Mouse (Mus musculus) left cerebral cortex, adult 6 months (tissue): ENCODE results near the gene Pou2f1. TPM values are rescaled to one million over a fixed set of nuclear protein-coding genes. Genes with fewer than 3 reads are reported as not detected.

ENCODE experiments used
- long read RNA-seq, 2 experiments: library from polyadenylated mRNA; unstranded; transcript quantifications; one replicate each; pipeline ENCODE4 v2.0.0; 2019 to 2020
- polyA plus RNA-seq: library from polyadenylated mRNA; unstranded; fragments of <200 nt; fragmentation: Nextera tagmentation; gene quantifications from 2 replicates; pipeline ENCODE4 v1.2.3, GENCODE M21; 2021

Gene Pou2f1
- 7.6 and 8.0 TPM in 2 replicates for polyA plus RNA-seq
- long read RNA-seq, experiment 1, full-length matches to known transcripts = 4 of 11 reads
- long read RNA-seq, experiment 1, partial matches to known transcripts = 4 of 11 reads
- long read RNA-seq, experiment 1, other reads (novel, unspliced or antisense) = 3 of 11 reads
- long read RNA-seq, experiment 2, partial matches to known transcripts = 6 of 8 reads
- long read RNA-seq, experiment 2, other reads (novel, unspliced or antisense) = 1 of 8 reads

DNA sequence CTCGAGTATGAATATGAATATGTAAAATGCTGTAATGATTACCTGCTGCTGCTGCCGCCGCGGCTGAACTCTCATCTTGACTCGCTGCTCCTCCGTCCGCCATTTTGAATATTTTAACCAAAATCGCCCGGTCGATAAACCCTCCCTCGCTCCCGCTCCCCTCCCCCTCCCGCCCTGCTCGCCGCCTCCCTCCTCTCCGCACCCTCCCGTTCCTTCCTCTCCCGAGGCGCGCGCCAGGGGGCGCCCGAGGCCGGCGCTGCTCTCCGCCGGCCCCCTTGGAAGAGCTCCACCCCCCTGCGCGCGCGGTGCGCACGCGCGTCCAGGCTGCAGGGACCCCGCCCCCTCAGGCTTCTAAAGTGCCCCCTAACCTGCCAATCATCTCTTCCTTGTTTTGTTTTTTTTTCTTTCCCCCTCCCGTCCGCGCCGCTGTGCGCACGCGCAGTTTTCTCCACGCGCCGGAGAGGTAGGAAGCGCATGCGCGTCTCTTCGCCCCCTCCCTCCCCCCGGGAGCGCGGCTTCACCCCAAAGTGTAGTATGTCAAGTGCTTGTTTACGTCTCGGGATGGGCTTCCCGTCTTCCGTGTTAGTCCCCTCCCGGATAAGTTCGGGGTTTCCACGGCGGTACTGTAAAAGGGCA is at the start of gene Pou2f1:
Pou2f1 (minus strand) TSS at position 159 of the 636 bp plus-strand sequence.

Other genes with a start within 250 kb of the Pou2f1 start
- gene Creg1, start 238.9 kb downstream of the Pou2f1 start, polyA plus RNA-seq = 36.9 and 46.9 TPM in 2 replicates
- gene Cd247, start 214.0 kb downstream of the Pou2f1 start, polyA plus RNA-seq = not detected in 2 replicates
- 0.11 and 0.17 TPM in 2 replicates for gene Dusp27, start 125.2 kb upstream of the Pou2f1 start, polyA plus RNA-seq
- not detected in 2 replicates for gene Gpa33, start 127.6 kb upstream of the Pou2f1 start, polyA plus RNA-seq
- gene Mael, start 236.1 kb upstream of the Pou2f1 start, polyA plus RNA-seq = 0.12 TPM in 1 of 2 replicates, not detected in the other